Mouse (Mus musculus): ENCODE results near the gene Igsf8. TPM values are rescaled to one million over a fixed set of nuclear protein-coding genes. Genes with fewer than 3 reads are reported as not detected.

Gene Igsf8
- polyA plus RNA-seq, 1 experiment from 2014 or later, result 84.7 TPM

DNA sequence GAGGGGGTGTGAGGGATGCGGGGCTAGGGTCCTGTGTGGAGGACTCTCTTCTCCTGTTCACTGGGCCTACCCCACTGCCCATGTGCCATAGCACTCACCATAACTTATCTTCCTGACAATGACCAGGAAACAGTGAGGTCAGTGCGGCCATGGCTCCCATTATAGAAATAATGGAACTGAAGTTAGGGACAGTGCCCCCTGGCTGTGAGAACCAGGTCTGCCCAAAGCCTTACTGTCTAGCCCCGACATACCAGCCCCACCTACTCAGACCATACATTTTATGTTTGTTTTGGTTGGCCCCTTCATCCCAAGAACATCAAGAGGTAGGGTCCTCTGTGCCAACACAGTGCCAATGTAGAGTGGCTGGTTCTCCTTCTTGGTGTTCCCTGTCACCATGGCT is 44.2 kb downstream of the Igsf8 start:
- H3K4me1 ChIP-seq (ENCODE audit: control insufficient read depth, insufficient read depth, low read depth, low read length), result peaks cover 9% of the 10 kb centered on the region
- H3K36me3 ChIP-seq (ENCODE audit: control insufficient read depth, insufficient read depth, low read length), result no peaks in the 10 kb centered on the region
- 79% methylated on average over 3 of the region's 3 CpGs for WGBS
- no peaks in the 10 kb centered on the region for H3K9me3 ChIP-seq (ENCODE audit: control insufficient read depth, low read length)
- no peak overlapping the region for H3K27ac ChIP-seq (ENCODE audit: low read depth, low read length)
- no peak for ATAC-seq
- no peak overlapping the region for H3K4me3 ChIP-seq (ENCODE audit: low read length)
- no peaks in the 10 kb centered on the region for H3K27me3 ChIP-seq (replicated peaks; ENCODE audit: control insufficient read depth, insufficient read depth, low read length)
- H3K9ac ChIP-seq (ENCODE audit: low read depth, low read length), result no peak overlapping the region
- H3K4me2 ChIP-seq (ENCODE audit: low read length), result no peak overlapping the region

DNA sequence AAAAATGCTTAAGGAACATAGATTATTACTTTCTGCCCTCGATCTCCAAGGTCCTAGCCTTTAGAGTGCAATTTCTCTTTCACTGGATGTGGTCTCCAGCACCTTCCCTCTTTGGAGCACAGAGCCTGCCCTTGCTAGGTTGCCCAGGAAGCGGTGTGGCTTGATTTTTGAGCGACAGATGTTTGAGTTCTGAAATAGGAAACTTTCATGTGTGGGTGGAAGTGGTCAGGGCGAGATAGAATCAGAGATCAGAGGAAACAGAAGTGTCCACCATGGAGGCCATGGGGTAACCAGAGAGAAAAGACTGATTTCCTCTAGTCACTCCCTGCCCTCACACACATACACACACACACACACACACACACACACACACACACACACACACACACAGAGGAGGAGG is 44.8 kb downstream of the Igsf8 start:
- Histone ChIP-seq H3K9ac (ENCODE audit: low read depth, low read length) (no peak overlapping the region), H3K4me2 (ENCODE audit: low read length) (no peak overlapping the region), H3K4me1 (ENCODE audit: control insufficient read depth, insufficient read depth, low read depth, low read length) (peaks cover 11% of the 10 kb centered on the region), H3K27me3 (replicated peaks; ENCODE audit: control insufficient read depth, insufficient read depth, low read length) (no peaks in the 10 kb centered on the region), H3K9me3 (ENCODE audit: control insufficient read depth, low read length) (no peaks in the 10 kb centered on the region), H3K4me3 (ENCODE audit: low read length) (no peak overlapping the region), H3K36me3 (ENCODE audit: control insufficient read depth, insufficient read depth, low read length) (no peaks in the 10 kb centered on the region), H3K27ac (ENCODE audit: low read depth, low read length) (no peak overlapping the region)
- ATAC-seq, result no peak
- WGBS, result 84% methylated on average over 4 of the region's 4 CpGs

DNA sequence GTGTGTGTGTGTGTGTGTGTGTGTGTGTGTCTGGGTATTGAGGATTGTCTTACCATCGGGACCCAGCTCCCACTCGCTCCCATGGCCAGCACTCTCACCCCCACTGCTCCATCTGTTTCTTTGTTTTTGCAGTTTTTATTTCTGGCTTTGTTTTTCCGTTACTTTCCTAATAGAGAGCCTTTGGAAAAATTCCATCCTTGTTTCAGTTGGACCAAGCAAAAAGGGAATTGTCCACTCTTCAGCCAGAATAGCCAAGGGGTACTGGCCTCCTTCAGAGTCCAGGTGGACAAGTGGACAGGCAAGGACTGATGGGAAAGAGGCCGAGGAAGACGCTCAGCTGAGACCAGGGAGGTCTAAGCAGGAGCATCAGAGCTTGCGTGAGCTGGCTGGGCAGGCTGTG is 45.4 kb downstream of the Igsf8 start:
- ATAC-seq, result no peak

DNA sequence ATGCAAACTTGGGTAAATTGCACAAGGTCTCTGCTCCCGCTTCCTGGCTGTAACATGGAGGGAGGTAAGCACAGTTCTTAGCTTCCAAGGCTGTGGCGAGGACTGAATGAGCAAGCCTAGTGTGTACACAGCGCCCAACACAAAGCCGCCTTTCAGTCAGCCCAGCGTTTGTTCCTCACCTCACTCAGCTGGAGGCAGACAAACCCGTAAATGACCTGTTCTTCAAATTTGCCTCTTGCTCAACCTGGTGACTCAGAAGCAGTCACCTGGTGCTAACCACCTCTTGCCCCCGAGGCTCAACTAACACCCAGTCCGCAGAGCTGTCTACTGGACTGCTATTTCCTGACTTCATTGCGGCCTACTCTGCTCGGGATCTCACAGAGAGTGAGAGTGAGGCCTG is 46.5 kb downstream of the Igsf8 start:
- Histone ChIP-seq H3K9me3 (ENCODE audit: control insufficient read depth, low read length) (no peaks in the 10 kb centered on the region), H3K4me1 (ENCODE audit: control insufficient read depth, insufficient read depth, low read depth, low read length) (peaks cover 22% of the 10 kb centered on the region), H3K4me2 (ENCODE audit: low read length) (no peak overlapping the region), H3K4me3 (ENCODE audit: low read length) (no peak overlapping the region), H3K36me3 (ENCODE audit: control insufficient read depth, insufficient read depth, low read length) (no peaks in the 10 kb centered on the region), H3K27ac (ENCODE audit: low read depth, low read length) (peak overlapping the region; percentile 64), H3K27me3 (replicated peaks; ENCODE audit: control insufficient read depth, insufficient read depth, low read length) (no peaks in the 10 kb centered on the region), H3K9ac (ENCODE audit: low read depth, low read length) (no peak overlapping the region)
- ATAC-seq, result no peak
- WGBS, result 57% methylated on average over 10 of the region's 10 CpGs

More for the DNA sequence above, 45.4 kb downstream of the Igsf8 start:
- H3K27ac ChIP-seq (ENCODE audit: low read depth, low read length), result peak overlapping the region; percentile 4; the same call in 1 of the 2 replicates
- WGBS, result 60% methylated on average over 6 of the region's 6 CpGs
- H3K4me1 ChIP-seq (ENCODE audit: control insufficient read depth, insufficient read depth, low read depth, low read length), result peaks cover 15% of the 10 kb centered on the region
- H3K9me3 ChIP-seq (ENCODE audit: control insufficient read depth, low read length), result no peaks in the 10 kb centered on the region
- H3K36me3 ChIP-seq (ENCODE audit: control insufficient read depth, insufficient read depth, low read length), result no peaks in the 10 kb centered on the region
- no peak overlapping the region for H3K4me3 ChIP-seq (ENCODE audit: low read length)
- no peak overlapping the region for H3K9ac ChIP-seq (ENCODE audit: low read depth, low read length)
- H3K27me3 ChIP-seq (replicated peaks; ENCODE audit: control insufficient read depth, insufficient read depth, low read length), result no peaks in the 10 kb centered on the region
- H3K4me2 ChIP-seq (ENCODE audit: low read length), result no peak overlapping the region

DNA sequence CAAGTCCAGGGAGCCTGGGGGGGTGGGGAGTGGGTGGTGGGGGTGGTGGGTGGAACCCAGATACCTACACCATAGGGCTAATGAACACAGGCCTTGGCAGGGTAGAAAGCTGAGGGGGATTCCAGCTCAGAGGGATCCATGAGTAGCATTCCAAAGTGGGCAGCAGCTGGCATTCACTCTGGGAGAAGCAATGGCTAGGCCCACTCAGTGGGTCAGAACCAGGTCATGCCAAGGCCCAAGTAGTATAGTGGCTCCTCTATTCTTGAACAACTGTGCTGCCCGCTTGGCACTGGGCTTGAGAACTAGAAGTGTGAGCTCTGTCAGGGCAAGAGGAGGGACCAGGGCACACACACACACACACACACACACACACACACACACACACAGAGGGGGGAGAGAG is 47.0 kb downstream of the Igsf8 start:
- Histone ChIP-seq H3K4me2 (ENCODE audit: low read length) (no peak overlapping the region), H3K27me3 (replicated peaks; ENCODE audit: control insufficient read depth, insufficient read depth, low read length) (no peaks in the 10 kb centered on the region), H3K36me3 (ENCODE audit: control insufficient read depth, insufficient read depth, low read length) (no peaks in the 10 kb centered on the region), H3K9ac (ENCODE audit: low read depth, low read length) (no peak overlapping the region), H3K4me1 (ENCODE audit: control insufficient read depth, insufficient read depth, low read depth, low read length) (peaks cover 25% of the 10 kb centered on the region), H3K27ac (ENCODE audit: low read depth, low read length) (peak overlapping the region; percentile 64), H3K9me3 (ENCODE audit: control insufficient read depth, low read length) (no peaks in the 10 kb centered on the region), H3K4me3 (ENCODE audit: low read length) (no peak overlapping the region)
- ATAC-seq, result peak; percentile 10
- WGBS, result 60% methylated on average over 1 of the region's 1 CpGs

DNA sequence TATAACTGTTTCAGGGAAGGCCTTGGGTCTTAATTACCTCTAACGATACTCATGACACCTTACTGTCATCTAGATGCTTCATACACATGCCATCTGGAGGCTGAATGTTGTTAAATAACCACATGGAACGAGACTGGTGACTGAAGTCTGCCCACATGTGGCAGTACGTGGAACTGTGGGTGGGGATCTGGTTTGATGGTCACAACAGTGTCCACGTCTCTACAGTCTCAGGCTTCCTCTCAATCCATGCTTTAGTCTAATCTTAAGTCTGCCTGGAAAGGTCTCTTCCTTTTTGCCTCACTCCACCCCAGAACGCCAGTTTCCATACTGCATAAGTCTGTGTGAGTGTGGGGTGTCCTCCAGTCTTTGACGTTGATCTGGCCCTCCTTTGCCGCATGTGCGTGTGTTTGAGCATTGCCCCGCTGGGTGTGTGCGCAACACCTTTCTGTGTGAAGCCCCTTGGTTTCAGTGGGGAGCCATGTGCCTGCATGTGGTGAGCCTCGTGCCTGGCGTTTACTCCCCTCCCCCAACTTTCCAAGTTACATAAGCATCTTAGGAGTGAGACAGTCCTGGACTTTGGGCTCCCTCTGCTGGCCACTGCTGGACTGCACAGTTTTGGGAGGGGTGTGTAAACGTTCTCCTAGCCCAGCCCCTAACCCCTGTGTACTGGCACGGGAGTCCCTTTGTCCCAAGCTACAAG is 48.4 kb downstream of the Igsf8 start:
- peak overlapping the region; percentile 58 for H3K9ac ChIP-seq (ENCODE audit: low read depth, low read length)
- no peaks in the 10 kb centered on the region for H3K9me3 ChIP-seq (ENCODE audit: control insufficient read depth, low read length)
- H3K4me1 ChIP-seq (ENCODE audit: control insufficient read depth, insufficient read depth, low read depth, low read length), result peaks cover 32% of the 10 kb centered on the region
- WGBS, result 2% methylated on average over 14 of the region's 14 CpGs
- ATAC-seq, result peak; percentile 74
- H3K4me3 ChIP-seq (ENCODE audit: low read length), result peak overlapping the region; percentile 32
- H3K27ac ChIP-seq (ENCODE audit: low read depth, low read length), result peak overlapping the region; percentile 77
- H3K27me3 ChIP-seq (replicated peaks; ENCODE audit: control insufficient read depth, insufficient read depth, low read length), result no peaks in the 10 kb centered on the region
- no peaks in the 10 kb centered on the region for H3K36me3 ChIP-seq (ENCODE audit: control insufficient read depth, insufficient read depth, low read length)
- peak overlapping the region; percentile 63 for H3K4me2 ChIP-seq (ENCODE audit: low read length)

DNA sequence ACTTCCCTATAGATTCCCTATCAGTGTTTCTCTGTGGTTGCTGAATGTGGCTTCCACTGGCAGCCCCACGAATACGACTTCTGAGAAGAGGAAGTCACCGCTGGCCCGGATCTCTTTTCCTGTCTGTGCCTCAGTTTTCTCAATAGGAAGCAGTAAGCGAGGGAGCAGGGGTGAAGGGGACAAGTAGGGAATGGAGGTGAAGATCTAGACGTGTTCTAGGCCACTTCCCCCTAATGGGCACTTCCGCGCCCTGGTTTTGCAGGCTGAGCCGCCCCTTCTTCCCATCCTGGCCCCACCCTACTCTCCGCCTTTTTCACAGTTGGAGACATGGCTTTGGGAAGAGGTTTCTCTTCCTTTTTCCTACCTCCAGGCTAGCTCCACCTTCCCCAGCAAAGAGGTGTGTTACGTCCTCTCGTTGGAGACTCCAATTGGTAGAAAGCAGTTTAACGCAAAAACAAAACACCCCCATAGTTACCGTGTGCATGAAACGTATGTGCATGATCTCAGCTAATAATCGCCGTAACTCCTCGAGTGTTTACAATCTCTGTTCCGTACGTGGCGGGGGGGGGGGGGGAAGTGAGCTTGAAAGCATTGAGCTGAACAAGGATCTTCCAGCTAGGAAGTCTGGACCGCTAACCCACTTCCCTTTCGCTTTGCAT is 49.9 kb downstream of the Igsf8 start:
- peaks cover 37% of the 10 kb centered on the region for H3K4me1 ChIP-seq (ENCODE audit: control insufficient read depth, insufficient read depth, low read depth, low read length)

DNA sequence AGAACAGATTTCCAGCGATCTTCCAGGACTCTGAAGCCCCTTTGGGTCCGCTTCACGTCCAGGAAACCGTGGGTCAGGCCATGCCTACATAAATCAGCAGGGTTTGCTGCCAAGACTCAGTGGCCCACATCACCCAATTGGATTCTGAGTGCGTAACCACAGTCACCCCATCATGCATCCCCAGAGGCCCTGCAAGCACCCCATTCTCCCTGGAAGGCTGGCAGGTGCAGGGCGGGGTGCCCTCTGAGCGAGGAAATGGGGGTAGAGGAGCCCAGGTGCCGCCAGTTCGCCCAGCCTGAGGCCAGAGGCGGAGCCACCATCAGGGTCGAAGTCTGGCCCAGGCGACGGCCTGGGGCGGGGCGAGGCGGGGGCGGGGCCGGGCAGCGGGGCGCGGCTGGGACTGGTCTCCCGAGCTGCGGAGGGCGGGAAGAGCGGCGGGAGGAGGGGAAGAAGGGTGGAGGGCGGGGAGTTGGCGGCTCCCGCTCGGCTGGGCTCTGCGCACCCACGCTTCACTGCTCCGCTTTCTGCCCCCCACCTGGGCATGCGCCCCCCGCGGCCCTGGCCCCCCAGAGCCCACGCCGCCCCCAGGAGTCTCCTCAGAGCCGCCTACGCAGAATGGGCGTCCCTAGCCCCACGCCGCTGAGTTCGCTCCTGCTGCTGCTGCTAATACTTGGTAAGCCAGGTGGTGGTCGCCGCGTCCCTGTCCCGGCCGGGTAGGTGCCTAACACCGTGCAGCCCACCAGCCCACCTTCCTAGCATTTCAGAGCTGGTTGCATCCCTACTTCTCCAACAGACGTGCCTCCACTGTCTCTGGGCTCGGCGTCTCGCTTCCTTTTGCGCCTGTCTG is 50.7 kb downstream of the Igsf8 start:
- no peaks in the 10 kb centered on the region for H3K9me3 ChIP-seq (ENCODE audit: control insufficient read depth, low read length)
- peak; percentile 66 for ATAC-seq
- peak overlapping the region; percentile 75 for H3K4me3 ChIP-seq (ENCODE audit: low read length)
- H3K27me3 ChIP-seq (replicated peaks; ENCODE audit: control insufficient read depth, insufficient read depth, low read length), result no peaks in the 10 kb centered on the region
- H3K4me1 ChIP-seq (ENCODE audit: control insufficient read depth, insufficient read depth, low read depth, low read length), result peaks cover 36% of the 10 kb centered on the region
- peak overlapping the region; percentile 85 for H3K9ac ChIP-seq (ENCODE audit: low read depth, low read length)
- WGBS, result under 1% methylated on average over 35 of the region's 55 CpGs
- peak overlapping the region; percentile 89 for H3K27ac ChIP-seq (ENCODE audit: low read depth, low read length)
- H3K4me2 ChIP-seq (ENCODE audit: low read length), result peak overlapping the region; percentile 93
- no peaks in the 10 kb centered on the region for H3K36me3 ChIP-seq (ENCODE audit: control insufficient read depth, insufficient read depth, low read length)

More for the DNA sequence above, 49.9 kb downstream of the Igsf8 start:
- Histone ChIP-seq H3K9ac (ENCODE audit: low read depth, low read length) (peak overlapping the region; percentile 85), H3K9me3 (ENCODE audit: control insufficient read depth, low read length) (no peaks in the 10 kb centered on the region), H3K27me3 (replicated peaks; ENCODE audit: control insufficient read depth, insufficient read depth, low read length) (no peaks in the 10 kb centered on the region), H3K36me3 (ENCODE audit: control insufficient read depth, insufficient read depth, low read length) (no peaks in the 10 kb centered on the region), H3K27ac (ENCODE audit: low read depth, low read length) (peak overlapping the region; percentile 89), H3K4me3 (ENCODE audit: low read length) (peak overlapping the region; percentile 75), H3K4me2 (ENCODE audit: low read length) (peak overlapping the region; percentile 93)
- WGBS, result 6% methylated on average over 23 of the region's 23 CpGs
- peak; percentile 1; the same call in 1 of the 2 replicates for ATAC-seq

Data from hindbrain, embryonic 16.5 days (tissue).